Mouse (Mus musculus): ENCODE data around the gene Rnft2. TPM values are rescaled to one million over a fixed set of nuclear protein-coding genes. Genes with fewer than 3 reads are reported as not detected.
A peak's percentile ranks its signal among the peaks of the same experiment; 100 is the strongest.

Rnft2 gene
- polyA plus RNA-seq, 1 experiment from 2014 or later = 2.2 TPM

DNA sequence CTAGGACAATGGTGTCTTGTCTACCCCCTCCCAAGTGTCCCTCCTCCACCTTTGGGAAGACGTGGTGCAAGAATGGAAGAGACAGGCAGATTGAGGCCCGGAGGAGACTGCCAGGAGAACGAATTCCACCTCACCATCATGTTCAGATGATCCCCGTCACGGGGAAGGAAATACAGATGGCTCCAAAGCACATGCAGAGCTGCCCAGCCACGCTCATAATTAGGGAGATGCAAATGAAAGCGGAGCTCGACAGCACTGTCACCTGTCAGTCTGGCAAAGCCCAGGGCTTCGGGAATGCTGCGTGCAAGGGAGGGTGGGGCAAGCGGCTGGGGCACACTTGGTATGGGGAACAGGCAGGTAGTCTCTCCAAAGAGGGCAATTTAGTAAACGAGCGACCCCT lies 47.5 kb downstream of the Rnft2 start:
- no peak overlapping the region for H3K9ac ChIP-seq
- no peak for ATAC-seq
- H3K36me3 ChIP-seq = no peaks in the 10 kb centered on the region
- H3K4me3 ChIP-seq (replicated peaks) = no peak overlapping the region
- H3K27me3 ChIP-seq (replicated peaks) = no peaks in the 10 kb centered on the region
- no peaks in the 10 kb centered on the region for H3K4me1 ChIP-seq (replicated peaks)
- no peaks in the 10 kb centered on the region for H3K9me3 ChIP-seq
- H3K27ac ChIP-seq = no peak overlapping the region
- WGBS = 79% methylated on average over 13 of the region's 13 CpGs
- no peak overlapping the region for H3K4me2 ChIP-seq (replicated peaks)

GRCm38 (mm10) chr5:118192221-118192620 lies 52.7 kb downstream of the Rnft2 start:
- WGBS = 34% methylated on average over 18 of the region's 18 CpGs

DNA sequence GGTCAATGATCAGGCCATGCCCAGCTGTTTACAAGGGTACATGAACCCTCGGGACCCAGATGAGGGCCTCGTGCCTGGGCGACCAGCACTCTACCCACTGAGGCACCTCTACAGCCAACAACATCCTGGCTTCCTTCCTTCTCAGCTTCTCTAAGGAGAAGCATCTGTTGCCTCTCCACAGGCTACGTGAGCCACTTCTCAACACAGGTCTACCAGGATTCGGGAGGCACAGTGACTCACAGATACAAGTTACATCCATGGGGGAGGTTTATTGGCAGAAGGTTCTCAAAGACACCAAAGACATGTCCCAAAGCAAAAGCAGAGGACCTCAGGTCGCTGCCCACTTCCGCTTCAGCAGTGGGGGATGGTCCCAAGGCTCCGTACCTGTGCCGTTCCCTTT lies 54.4 kb downstream of the Rnft2 start:
- no peaks in the 10 kb centered on the region for H3K9me3 ChIP-seq
- H3K36me3 ChIP-seq = no peaks in the 10 kb centered on the region
- H3K4me1 ChIP-seq (replicated peaks) = no peaks in the 10 kb centered on the region
- 83% methylated on average over 9 of the region's 9 CpGs for WGBS
- H3K27me3 ChIP-seq (replicated peaks) = 0 out of 2 replicates have a peak, but pooled peaks cover 6% of the 10 kb centered on the region
- H3K9ac ChIP-seq = no peak overlapping the region
- H3K4me3 ChIP-seq (replicated peaks) = no peak overlapping the region
- no peak overlapping the region for H3K27ac ChIP-seq
- H3K4me2 ChIP-seq (replicated peaks) = no peak overlapping the region
- no peak for ATAC-seq

More at GRCm38 (mm10) chr5:118192221-118192620, 52.7 kb downstream of the Rnft2 start:
- H3K36me3 ChIP-seq = no peaks in the 10 kb centered on the region
- no peaks in the 10 kb centered on the region for H3K4me1 ChIP-seq (replicated peaks)
- H3K9ac ChIP-seq = no peak overlapping the region
- 0 out of 2 replicates have a peak, but pooled peaks cover 6% of the 10 kb centered on the region for H3K27me3 ChIP-seq (replicated peaks)
- no peak overlapping the region for H3K27ac ChIP-seq
- ATAC-seq = no peak
- H3K4me2 ChIP-seq (replicated peaks) = no peak overlapping the region
- H3K4me3 ChIP-seq (replicated peaks) = no peak overlapping the region
- no peaks in the 10 kb centered on the region for H3K9me3 ChIP-seq

DNA sequence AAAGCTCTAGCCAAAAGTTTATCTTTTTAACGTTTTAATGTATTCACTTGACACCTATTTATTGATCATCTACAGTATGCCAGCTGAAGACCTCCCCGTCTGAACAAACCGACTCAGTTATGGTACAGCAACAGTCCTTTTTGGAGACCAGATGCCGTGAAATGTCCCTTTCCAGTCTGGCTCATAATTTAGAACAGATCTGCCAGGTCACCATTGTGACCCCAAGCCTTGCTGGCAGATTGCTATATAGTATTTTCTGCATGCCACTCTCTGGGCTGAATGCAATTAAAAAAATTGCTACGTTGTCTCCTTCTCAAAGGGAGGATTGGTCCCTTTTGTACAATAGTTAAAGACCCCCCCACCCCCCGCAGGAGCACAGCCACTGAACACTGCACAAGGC lies 56.6 kb downstream of the Rnft2 start:
- H3K4me2 ChIP-seq (replicated peaks) = no peak overlapping the region
- H3K9me3 ChIP-seq = no peaks in the 10 kb centered on the region
- 53% methylated on average over 6 of the region's 6 CpGs for WGBS
- no peaks in the 10 kb centered on the region for H3K36me3 ChIP-seq
- H3K4me3 ChIP-seq (replicated peaks) = no peak overlapping the region
- H3K27ac ChIP-seq = no peak overlapping the region
- 0 out of 2 replicates have a peak, but pooled peaks cover 6% of the 10 kb centered on the region for H3K27me3 ChIP-seq (replicated peaks)
- H3K4me1 ChIP-seq (replicated peaks) = no peaks in the 10 kb centered on the region
- H3K9ac ChIP-seq = no peak overlapping the region
- no peak for ATAC-seq

DNA sequence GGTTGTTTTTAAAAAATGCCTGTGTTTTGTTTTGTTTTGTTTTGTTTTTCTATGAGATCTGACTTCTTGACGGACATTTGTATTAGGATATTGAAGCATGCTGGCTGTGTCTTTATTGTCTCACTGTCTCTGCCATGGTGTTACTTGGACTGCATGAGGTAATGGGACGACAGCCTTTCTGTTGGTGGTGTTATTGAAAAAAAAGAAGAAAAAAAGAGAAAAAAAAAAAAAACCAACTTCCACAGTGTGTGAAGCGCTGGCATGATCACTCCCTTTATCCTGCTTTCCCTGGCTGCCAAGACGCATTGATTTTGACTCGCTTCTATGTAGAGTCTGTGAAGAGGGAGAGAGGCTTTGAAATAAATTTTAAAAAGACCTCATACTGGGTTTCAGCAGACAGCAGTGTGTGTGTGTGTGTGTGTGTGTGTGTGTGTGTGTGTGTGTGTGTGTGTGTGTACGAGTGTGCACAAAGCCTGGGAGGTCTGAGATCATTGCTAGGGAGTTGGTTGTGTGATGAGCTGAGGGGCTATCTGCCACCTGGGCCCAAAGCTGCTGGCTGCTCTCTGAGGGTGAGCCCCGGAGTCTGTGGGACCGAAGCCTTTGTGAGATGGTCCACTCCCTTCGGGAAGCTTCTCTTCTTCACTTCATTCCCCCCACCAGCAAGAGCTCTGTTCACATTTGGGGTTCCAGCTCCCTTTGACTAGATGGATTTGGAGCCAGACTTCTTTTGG lies 57.8 kb downstream of the Rnft2 start:
- Histone ChIP-seq H3K4me2 (replicated peaks) (no peak overlapping the region), H3K4me3 (replicated peaks) (no peak overlapping the region), H3K9ac (no peak overlapping the region), H3K4me1 (replicated peaks) (no peaks in the 10 kb centered on the region), H3K9me3 (no peaks in the 10 kb centered on the region), H3K27ac (no peak overlapping the region), H3K36me3 (no peaks in the 10 kb centered on the region), H3K27me3 (replicated peaks) (0 out of 2 replicates have a peak, but pooled peaks cover 6% of the 10 kb centered on the region)
- ATAC-seq = no peak
- 76% methylated on average over 9 of the region's 9 CpGs for WGBS

DNA sequence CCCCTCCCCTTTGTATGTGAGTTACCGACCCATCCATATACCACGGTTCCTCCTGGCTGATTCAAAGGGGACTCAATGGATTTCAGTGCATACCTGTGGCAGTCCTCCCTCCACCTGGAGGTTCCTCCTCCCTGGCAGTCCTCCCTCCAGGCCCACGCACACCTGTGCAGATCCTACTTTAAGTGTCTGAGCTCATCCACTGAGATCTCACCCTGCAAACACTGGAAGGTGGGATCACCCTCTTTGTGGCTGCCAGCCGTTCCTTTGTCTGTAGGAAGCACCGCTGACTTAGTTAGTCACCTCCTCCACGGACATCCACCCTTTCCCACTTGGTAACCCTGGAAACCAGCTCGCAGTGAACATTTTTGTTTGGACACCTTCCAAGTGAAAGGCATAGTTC lies 67.3 kb downstream of the Rnft2 start:
- Histone ChIP-seq H3K4me2 (replicated peaks) (no peak overlapping the region), H3K9ac (no peak overlapping the region), H3K27ac (no peak overlapping the region), H3K27me3 (replicated peaks) (peaks cover 24% of the 10 kb centered on the region), H3K36me3 (no peaks in the 10 kb centered on the region), H3K9me3 (no peaks in the 10 kb centered on the region), H3K4me1 (replicated peaks) (peaks cover 5% of the 10 kb centered on the region; the same call in 1 of the 2 replicates), H3K4me3 (replicated peaks) (no peak overlapping the region)
- WGBS = 62% methylated on average over 7 of the region's 7 CpGs
- no peak for ATAC-seq

DNA sequence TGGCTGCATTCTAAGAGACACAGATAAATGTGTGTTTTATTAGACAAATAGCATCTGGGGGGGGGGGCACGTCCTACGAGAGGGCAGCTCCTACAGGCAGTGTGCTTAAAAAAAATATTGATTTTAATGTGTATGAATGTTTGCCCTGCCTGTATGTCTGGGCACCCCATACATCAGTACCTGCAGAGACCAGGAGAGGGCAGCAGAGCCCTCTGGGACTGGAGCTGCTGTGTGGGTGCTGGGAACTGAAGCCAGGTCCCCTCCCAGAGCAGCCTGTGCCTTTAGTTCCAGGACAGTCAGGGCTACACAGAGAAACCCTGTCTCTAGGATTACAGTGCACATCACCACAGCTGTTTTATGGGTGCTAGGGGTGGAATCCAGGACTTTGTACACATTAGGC lies 69.8 kb downstream of the Rnft2 start:
- no peak for ATAC-seq
- WGBS = 29% methylated on average over 2 of the region's 2 CpGs
- Histone ChIP-seq H3K9ac (no peak overlapping the region), H3K4me3 (replicated peaks) (no peak overlapping the region), H3K4me1 (replicated peaks) (peaks cover 19% of the 10 kb centered on the region), H3K4me2 (replicated peaks) (no peak overlapping the region; the same call in 1 of the 2 replicates), H3K27ac (no peak overlapping the region), H3K27me3 (replicated peaks) (peaks cover 45% of the 10 kb centered on the region), H3K36me3 (no peaks in the 10 kb centered on the region), H3K9me3 (no peaks in the 10 kb centered on the region)

- Histone ChIP-seq H3K4me2 (replicated peaks) (peak overlapping the region; percentile 54), H3K36me3 (no peaks in the 10 kb centered on the region), H3K27ac (no peak overlapping the region), H3K27me3 (replicated peaks) (peaks cover 51% of the 10 kb centered on the region), H3K4me1 (replicated peaks) (peaks cover 23% of the 10 kb centered on the region), H3K4me3 (replicated peaks) (peak overlapping the region; percentile 15; the same call in 1 of the 2 replicates), H3K9me3 (no peaks in the 10 kb centered on the region), H3K9ac (no peak overlapping the region)
- no peak for ATAC-seq
- 2% methylated on average over 22 of the region's 22 CpGs for WGBS
Measured at GRCm38 (mm10) chr5:118174310-118175009, 70.5 kb downstream of the Rnft2 start.

GRCm38 (mm10) chr5:118172078-118172723 lies 72.7 kb downstream of the Rnft2 start:
- WGBS = under 1% methylated on average over 27 of the region's 27 CpGs
- H3K27ac ChIP-seq = no peak overlapping the region
- H3K27me3 ChIP-seq (replicated peaks) = peaks cover 72% of the 10 kb centered on the region

GRCm38 (mm10) chr5:118171665-118172064 lies 73.3 kb downstream of the Rnft2 start:
- peak overlapping the region; percentile 73 for H3K4me2 ChIP-seq (replicated peaks)
- no peak overlapping the region for H3K27ac ChIP-seq
- under 1% methylated on average over 35 of the region's 36 CpGs for WGBS
- H3K4me3 ChIP-seq (replicated peaks) = peak overlapping the region; percentile 37
- peaks cover 72% of the 10 kb centered on the region for H3K27me3 ChIP-seq (replicated peaks)
- peaks cover 29% of the 10 kb centered on the region for H3K4me1 ChIP-seq (replicated peaks)
- ATAC-seq = no peak
- no peaks in the 10 kb centered on the region for H3K9me3 ChIP-seq
- no peaks in the 10 kb centered on the region for H3K36me3 ChIP-seq
- 0 out of 2 replicates have a peak overlapping the region, but pooled peaks have one; percentile 13 for H3K9ac ChIP-seq

More at GRCm38 (mm10) chr5:118172078-118172723, 72.7 kb downstream of the Rnft2 start:
- ATAC-seq = no peak
- Histone ChIP-seq H3K4me1 (replicated peaks) (peaks cover 29% of the 10 kb centered on the region), H3K36me3 (no peaks in the 10 kb centered on the region), H3K9me3 (no peaks in the 10 kb centered on the region), H3K4me2 (replicated peaks) (peak overlapping the region; percentile 73), H3K9ac (0 out of 2 replicates have a peak overlapping the region, but pooled peaks have one; percentile 13), H3K4me3 (replicated peaks) (peak overlapping the region; percentile 37)

DNA sequence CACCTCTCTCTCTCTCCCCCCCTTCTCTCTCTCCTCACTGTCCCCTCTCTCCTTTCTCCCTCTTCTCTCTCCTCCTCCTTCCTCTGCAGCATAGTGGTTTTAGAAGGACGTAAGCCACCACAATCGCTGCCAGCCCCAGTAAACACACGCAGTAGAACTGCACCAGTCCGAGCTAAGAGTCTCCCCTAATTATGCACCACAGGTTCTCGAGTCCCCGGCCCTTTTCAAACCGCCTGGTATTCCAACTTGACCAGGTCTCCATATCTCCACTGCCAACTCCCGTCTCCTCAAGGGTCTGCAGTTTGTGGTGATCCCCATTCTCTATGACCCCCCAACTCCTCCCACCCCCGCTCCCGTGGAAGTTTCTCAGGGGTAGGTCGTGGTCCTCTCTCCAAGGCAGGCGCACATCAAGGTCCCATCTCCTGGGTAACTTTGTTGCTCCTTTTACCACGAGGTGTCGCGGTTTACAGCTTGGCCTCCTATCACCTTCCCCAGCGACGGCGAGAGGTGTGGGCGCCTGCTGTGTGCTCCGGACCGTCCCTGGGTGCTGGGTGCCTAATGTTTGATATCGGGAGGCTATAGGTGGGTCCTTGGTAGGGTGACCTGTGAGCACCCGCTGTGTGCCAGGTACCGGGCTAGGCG lies 73.9 kb downstream of the Rnft2 start:
- ATAC-seq = no peak
- Histone ChIP-seq H3K9ac (no peak overlapping the region), H3K4me1 (replicated peaks) (peaks cover 29% of the 10 kb centered on the region), H3K9me3 (no peaks in the 10 kb centered on the region), H3K27me3 (replicated peaks) (peaks cover 72% of the 10 kb centered on the region), H3K36me3 (no peaks in the 10 kb centered on the region), H3K4me3 (replicated peaks) (peak overlapping the region; percentile 37), H3K27ac (no peak overlapping the region), H3K4me2 (replicated peaks) (peak overlapping the region; percentile 73)
- WGBS = 2% methylated on average over 25 of the region's 25 CpGs

Measured in intestine, embryonic 15.5 days (tissue).